Mouse (Mus musculus): ENCODE data around the gene Slc15a5. TPM values are rescaled to one million over a fixed set of nuclear protein-coding genes. Genes with fewer than 3 reads are reported as not detected.

Gene Slc15a5
- polyA plus RNA-seq (2014; fragmentation: Nextera tagmentation; extraction: Ambion mirVana), result not detected in 2 replicates

DNA sequence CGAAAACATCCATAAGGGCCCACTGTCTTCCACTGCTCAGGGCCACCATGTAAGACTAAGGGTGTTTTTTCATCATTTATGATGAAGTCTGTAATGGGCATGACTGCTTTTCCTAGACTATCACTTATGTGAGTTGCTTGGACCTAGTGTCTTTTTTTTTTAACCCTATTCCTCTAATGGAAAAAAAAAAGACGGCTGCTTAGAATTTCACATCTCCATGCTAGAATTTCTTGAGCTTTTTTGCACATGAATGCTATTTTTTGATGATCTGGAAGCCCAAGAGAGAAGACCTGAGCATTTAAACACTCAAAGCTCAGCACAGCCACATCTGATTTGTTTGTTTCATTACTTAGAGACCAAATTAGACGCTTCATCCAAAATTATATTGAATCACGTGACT lies at the start of gene Slc15a5:
TSS of gene Slc15a5 (minus strand) at position 101 of the 400 bp plus-strand sequence.
- 90% methylated on average over 4 of the region's 4 CpGs for WGBS
- no peaks in the 10 kb centered on the region for H3K36me3 ChIP-seq (ENCODE audit: control insufficient read depth, insufficient read depth, low read length)
- no peak for ATAC-seq (ENCODE audit: insufficient read depth, low FRiP score, low TSS enrichment)

DNA sequence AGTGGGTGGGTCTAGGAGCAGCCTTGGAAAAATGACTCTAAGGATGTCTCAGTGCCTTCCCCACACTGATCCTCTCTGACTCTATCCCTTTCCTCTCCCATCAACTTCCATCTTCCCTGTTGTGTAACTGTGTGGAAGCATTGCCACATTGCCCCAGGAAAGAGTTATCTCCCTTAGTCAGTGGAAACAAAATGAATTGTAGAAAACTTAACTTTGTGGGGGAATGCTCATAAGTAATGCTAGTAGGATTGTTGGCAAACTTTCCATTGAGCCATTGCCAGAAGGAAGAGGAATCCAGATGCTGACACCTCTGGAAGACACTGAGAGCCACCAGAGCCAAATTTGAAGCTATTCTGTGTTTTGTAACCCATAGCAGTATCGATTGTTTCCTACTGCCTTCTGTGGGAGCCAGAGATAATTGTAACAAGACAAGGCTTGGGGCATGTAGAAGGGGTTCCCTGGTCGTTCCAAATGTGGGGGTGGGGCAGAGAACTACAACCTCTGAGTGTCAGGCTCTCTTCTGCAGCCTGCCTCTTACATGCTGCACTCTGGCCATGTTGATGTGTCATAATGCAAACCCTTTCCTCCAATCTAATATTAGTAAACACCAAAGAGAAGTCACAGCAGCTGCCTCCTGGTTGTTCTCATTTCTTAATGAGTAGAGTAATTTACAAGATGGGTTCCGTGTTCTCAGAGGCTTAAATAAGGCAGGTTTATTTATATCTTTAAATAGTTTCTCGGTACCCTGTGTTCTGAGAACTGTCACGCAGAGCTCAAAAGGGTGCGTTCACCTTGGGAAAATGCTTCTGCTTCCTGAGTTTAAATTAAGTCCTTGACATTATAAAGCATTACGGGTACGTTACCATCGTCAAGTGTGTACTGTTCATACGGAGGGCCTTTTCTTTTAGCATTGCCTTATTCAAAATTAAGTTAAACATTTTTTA lies 48.9 kb upstream of the Slc15a5 start:
- no peaks in the 10 kb centered on the region for H3K4me1 ChIP-seq (ENCODE audit: control insufficient read depth, insufficient read depth, low read length)
- H3K27me3 ChIP-seq (ENCODE audit: control insufficient read depth, insufficient read depth, low read length), result no peaks in the 10 kb centered on the region
- WGBS, result 91% methylated on average over 10 of the region's 10 CpGs
- DNase-seq (ENCODE audit: low spot score) (no peak), ATAC-seq (ENCODE audit: insufficient read depth, low FRiP score, low TSS enrichment) (no peak)
- no peak overlapping the region for H3K4me3 ChIP-seq (ENCODE audit: low read depth, low read length)
- no peak overlapping the region for H3K27ac ChIP-seq (ENCODE audit: low read depth, low read length)
- H3K4me2 ChIP-seq (ENCODE audit: low read depth), result no peak overlapping the region
- H3K9ac ChIP-seq (ENCODE audit: low read length), result no peak overlapping the region
- H3K36me3 ChIP-seq (ENCODE audit: control insufficient read depth, insufficient read depth, low read length), result no peaks in the 10 kb centered on the region
- H3K9me3 ChIP-seq (ENCODE audit: control insufficient read depth, low read length), result no peaks in the 10 kb centered on the region

More for the DNA sequence above, at the start of gene Slc15a5:
- Histone ChIP-seq H3K4me2 (ENCODE audit: low read depth) (no peak within 1 kb of the TSS), H3K27ac (ENCODE audit: low read depth, low read length) (no peak within 1 kb of the TSS), H3K4me1 (ENCODE audit: control insufficient read depth, insufficient read depth, low read length) (no peaks in the 10 kb centered on the region), H3K9ac (ENCODE audit: low read length) (no peak within 1 kb of the TSS), H3K27me3 (ENCODE audit: control insufficient read depth, insufficient read depth, low read length) (no peaks in the 10 kb centered on the region), H3K9me3 (ENCODE audit: control insufficient read depth, low read length) (no peaks in the 10 kb centered on the region), H3K4me3 (ENCODE audit: low read depth, low read length) (no peak within 1 kb of the TSS)
- DNase-seq (ENCODE audit: low spot score), result no peak

DNA sequence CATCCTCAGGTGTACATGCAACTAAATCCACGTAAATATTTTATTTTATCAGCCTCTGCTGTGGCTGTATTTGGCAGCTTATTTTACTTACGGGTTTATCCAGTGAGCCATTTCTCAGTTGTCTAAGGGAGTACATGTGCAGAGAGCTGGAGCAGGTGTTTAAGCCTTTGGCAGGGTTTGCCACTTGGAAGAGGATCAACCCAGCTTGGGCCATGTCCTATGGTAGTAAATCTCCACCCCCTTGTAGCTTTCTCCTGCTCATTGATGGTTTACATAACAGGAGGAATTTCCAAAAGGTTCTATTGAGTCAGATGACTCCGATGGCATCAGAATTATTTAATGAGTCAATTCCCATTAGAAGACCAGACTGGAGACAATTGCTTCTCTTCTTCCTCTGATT lies 37.8 kb upstream of the Slc15a5 start:
- Histone ChIP-seq H3K4me3 (ENCODE audit: low read depth, low read length) (no peak overlapping the region), H3K27me3 (ENCODE audit: control insufficient read depth, insufficient read depth, low read length) (no peaks in the 10 kb centered on the region), H3K9me3 (ENCODE audit: control insufficient read depth, low read length) (no peaks in the 10 kb centered on the region), H3K4me1 (ENCODE audit: control insufficient read depth, insufficient read depth, low read length) (no peaks in the 10 kb centered on the region), H3K36me3 (ENCODE audit: control insufficient read depth, insufficient read depth, low read length) (no peaks in the 10 kb centered on the region), H3K27ac (ENCODE audit: low read depth, low read length) (no peak overlapping the region), H3K4me2 (ENCODE audit: low read depth) (no peak overlapping the region), H3K9ac (ENCODE audit: low read length) (no peak overlapping the region)
- ATAC-seq (ENCODE audit: insufficient read depth, low FRiP score, low TSS enrichment), result no peak
- DNase-seq (ENCODE audit: low spot score), result no peak
- WGBS, result 85% methylated on average over 3 of the region's 3 CpGs

DNA sequence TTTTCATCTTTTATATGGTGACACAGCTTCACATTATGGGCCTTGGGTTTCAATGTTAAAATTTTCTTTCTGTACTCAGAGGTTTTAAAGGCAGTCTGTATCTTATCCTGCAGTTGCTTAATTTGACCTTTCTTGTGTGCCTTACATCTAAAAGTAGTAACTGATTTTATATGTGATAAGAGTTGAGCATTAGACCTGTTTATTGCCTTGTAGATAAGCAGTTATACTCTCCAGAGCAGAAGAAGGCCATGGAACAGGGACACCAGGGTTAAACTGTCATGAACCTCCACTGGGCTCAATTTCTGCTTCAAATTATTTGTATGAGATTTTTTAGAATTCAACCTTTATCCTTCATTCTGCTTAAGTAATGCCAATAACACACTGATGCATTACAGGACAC lies 24.8 kb upstream of the Slc15a5 start:
- DNase-seq (ENCODE audit: low spot score) (no peak), ATAC-seq (ENCODE audit: insufficient read depth, low FRiP score, low TSS enrichment) (no peak)
- Histone ChIP-seq H3K4me3 (ENCODE audit: low read depth, low read length) (no peak overlapping the region), H3K9me3 (ENCODE audit: control insufficient read depth, low read length) (no peaks in the 10 kb centered on the region), H3K4me2 (ENCODE audit: low read depth) (no peak overlapping the region), H3K36me3 (ENCODE audit: control insufficient read depth, insufficient read depth, low read length) (no peaks in the 10 kb centered on the region), H3K27ac (ENCODE audit: low read depth, low read length) (no peak overlapping the region), H3K9ac (ENCODE audit: low read length) (no peak overlapping the region), H3K4me1 (ENCODE audit: control insufficient read depth, insufficient read depth, low read length) (no peaks in the 10 kb centered on the region), H3K27me3 (ENCODE audit: control insufficient read depth, insufficient read depth, low read length) (no peaks in the 10 kb centered on the region)

DNA sequence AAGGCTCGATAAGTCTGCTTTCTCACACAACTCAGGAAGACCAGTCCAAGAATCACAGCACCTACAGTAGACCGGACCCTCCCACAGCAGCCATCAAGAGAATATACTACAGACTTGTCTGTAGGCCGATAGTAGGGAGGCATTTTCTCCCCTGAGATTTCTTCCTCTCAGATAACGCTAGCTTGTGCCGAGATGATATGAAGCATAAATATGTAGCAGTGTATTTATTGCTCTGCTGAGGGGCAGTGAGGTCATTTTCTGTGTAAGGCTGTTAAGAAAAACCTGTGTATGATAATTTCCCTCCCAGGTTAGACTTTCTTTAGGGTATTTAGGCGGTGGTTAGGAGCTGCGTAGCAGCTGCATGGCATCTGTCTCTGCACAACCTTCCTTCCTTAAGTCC lies 23.2 kb upstream of the Slc15a5 start:
- no peak overlapping the region for H3K27ac ChIP-seq (ENCODE audit: low read depth, low read length)
- H3K36me3 ChIP-seq (ENCODE audit: control insufficient read depth, insufficient read depth, low read length), result no peaks in the 10 kb centered on the region
- H3K9ac ChIP-seq (ENCODE audit: low read length), result no peak overlapping the region
- H3K4me1 ChIP-seq (ENCODE audit: control insufficient read depth, insufficient read depth, low read length), result no peaks in the 10 kb centered on the region
- 86% methylated on average over 7 of the region's 7 CpGs for WGBS
- no peaks in the 10 kb centered on the region for H3K27me3 ChIP-seq (ENCODE audit: control insufficient read depth, insufficient read depth, low read length)
- H3K9me3 ChIP-seq (ENCODE audit: control insufficient read depth, low read length), result no peaks in the 10 kb centered on the region
- no peak overlapping the region for H3K4me2 ChIP-seq (ENCODE audit: low read depth)
- no peak overlapping the region for H3K4me3 ChIP-seq (ENCODE audit: low read depth, low read length)
- DNase-seq (ENCODE audit: low spot score) (no peak), ATAC-seq (ENCODE audit: insufficient read depth, low FRiP score, low TSS enrichment) (no peak)

DNA sequence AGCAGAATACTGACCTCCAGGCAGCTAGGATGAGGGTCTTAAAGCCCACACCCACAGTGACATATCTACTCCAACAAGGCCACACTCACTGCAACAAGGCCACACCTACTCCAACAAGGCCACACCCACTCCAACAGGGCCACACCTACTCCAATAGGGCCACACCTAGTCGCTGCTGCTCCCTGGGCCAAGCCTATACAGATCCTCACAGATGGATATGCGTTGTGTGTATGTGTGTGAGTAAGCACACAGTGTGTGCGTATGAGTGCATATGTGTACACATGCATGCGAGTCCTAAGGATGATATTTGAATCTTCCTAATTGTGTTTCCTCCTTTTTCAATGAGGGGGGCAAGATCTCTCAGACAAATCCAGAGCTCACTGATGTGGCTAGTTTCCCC lies 22.1 kb upstream of the Slc15a5 start:
- no peak for ATAC-seq (ENCODE audit: insufficient read depth, low FRiP score, low TSS enrichment)

DNA sequence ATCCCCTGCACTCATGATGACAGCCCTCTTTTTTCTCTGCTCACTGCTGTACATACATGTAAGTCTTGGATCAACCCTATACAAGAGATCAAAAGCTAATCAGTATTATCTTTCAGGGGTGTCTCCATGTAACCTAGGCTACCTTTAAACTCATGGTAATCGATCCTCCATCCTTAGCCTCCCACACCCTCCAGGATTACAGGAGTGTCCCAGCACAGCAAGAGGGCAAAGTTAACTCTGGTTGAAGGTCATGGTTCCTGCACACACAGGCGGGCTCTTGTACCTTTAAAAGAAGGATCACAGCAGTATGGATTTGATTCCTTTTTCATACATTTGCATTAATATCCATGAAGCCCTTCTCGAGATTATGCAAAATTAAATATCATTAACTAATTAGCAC lies 19.9 kb upstream of the Slc15a5 start:
- Histone ChIP-seq H3K9ac (ENCODE audit: low read length) (no peak overlapping the region), H3K36me3 (ENCODE audit: control insufficient read depth, insufficient read depth, low read length) (no peaks in the 10 kb centered on the region), H3K9me3 (ENCODE audit: control insufficient read depth, low read length) (no peaks in the 10 kb centered on the region), H3K4me2 (ENCODE audit: low read depth) (no peak overlapping the region), H3K4me1 (ENCODE audit: control insufficient read depth, insufficient read depth, low read length) (no peaks in the 10 kb centered on the region), H3K27me3 (ENCODE audit: control insufficient read depth, insufficient read depth, low read length) (no peaks in the 10 kb centered on the region), H3K27ac (ENCODE audit: low read depth, low read length) (no peak overlapping the region), H3K4me3 (ENCODE audit: low read depth, low read length) (no peak overlapping the region)
- no peak for DNase-seq (ENCODE audit: low spot score)
- ATAC-seq (ENCODE audit: insufficient read depth, low FRiP score, low TSS enrichment), result no peak
- 89% methylated on average over 3 of the region's 3 CpGs for WGBS

More for the DNA sequence above, 22.1 kb upstream of the Slc15a5 start:
- Histone ChIP-seq H3K36me3 (ENCODE audit: control insufficient read depth, insufficient read depth, low read length) (no peaks in the 10 kb centered on the region), H3K9me3 (ENCODE audit: control insufficient read depth, low read length) (no peaks in the 10 kb centered on the region), H3K27me3 (ENCODE audit: control insufficient read depth, insufficient read depth, low read length) (no peaks in the 10 kb centered on the region), H3K4me3 (ENCODE audit: low read depth, low read length) (no peak overlapping the region), H3K4me2 (ENCODE audit: low read depth) (no peak overlapping the region), H3K27ac (ENCODE audit: low read depth, low read length) (no peak overlapping the region), H3K4me1 (ENCODE audit: control insufficient read depth, insufficient read depth, low read length) (no peaks in the 10 kb centered on the region), H3K9ac (ENCODE audit: low read length) (no peak overlapping the region)
- DNase-seq (ENCODE audit: low spot score), result no peak
- WGBS, result 85% methylated on average over 4 of the region's 4 CpGs

DNA sequence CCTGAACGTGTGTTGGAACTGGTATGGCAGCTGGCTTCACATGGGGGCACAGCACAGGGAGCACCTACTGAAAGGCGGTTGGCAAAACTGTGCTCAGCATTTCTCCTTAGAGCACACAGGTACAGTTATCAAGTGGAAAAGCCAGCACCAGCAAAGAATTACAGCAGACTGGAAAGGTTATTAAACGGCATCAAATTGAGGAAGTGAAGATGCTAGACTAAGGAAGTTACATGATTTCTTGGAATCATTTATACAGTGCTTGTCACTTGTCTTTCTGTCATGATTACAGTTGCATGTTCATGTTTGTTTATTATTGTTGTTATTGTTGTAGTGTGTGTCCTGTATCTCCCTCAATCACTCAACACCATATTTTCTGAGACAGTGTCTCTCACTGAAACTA lies 15.3 kb upstream of the Slc15a5 start:
- Histone ChIP-seq H3K36me3 (ENCODE audit: control insufficient read depth, insufficient read depth, low read length) (no peaks in the 10 kb centered on the region), H3K4me1 (ENCODE audit: control insufficient read depth, insufficient read depth, low read length) (no peaks in the 10 kb centered on the region), H3K27ac (ENCODE audit: low read depth, low read length) (no peak overlapping the region), H3K27me3 (ENCODE audit: control insufficient read depth, insufficient read depth, low read length) (no peaks in the 10 kb centered on the region), H3K9ac (ENCODE audit: low read length) (no peak overlapping the region), H3K4me3 (ENCODE audit: low read depth, low read length) (no peak overlapping the region), H3K9me3 (ENCODE audit: control insufficient read depth, low read length) (no peaks in the 10 kb centered on the region), H3K4me2 (ENCODE audit: low read depth) (no peak overlapping the region)
- DNase-seq (ENCODE audit: low spot score), result no peak
- no peak for ATAC-seq (ENCODE audit: insufficient read depth, low FRiP score, low TSS enrichment)
- WGBS, result 82% methylated on average over 3 of the region's 3 CpGs

DNA sequence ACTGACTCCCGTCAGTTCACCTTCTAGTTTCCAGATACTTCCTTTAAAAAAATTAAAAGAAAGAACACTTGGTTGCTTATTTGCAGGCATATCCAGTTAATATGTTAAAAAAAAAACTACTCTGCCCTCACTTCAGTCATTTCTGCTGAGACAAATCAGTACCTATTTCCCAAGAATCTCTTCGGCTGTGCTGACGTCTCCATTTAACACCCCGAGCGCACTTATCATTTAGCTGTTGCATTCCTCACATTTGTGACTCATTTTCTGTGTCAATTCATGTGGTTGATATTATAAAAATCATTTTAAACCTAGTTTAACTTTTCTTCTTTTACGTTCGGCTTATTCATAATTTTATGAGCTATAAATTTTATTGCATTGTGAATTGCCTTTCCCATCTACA lies 12.7 kb upstream of the Slc15a5 start:
- Histone ChIP-seq H3K9me3 (ENCODE audit: control insufficient read depth, low read length) (no peaks in the 10 kb centered on the region), H3K4me1 (ENCODE audit: control insufficient read depth, insufficient read depth, low read length) (no peaks in the 10 kb centered on the region), H3K27ac (ENCODE audit: low read depth, low read length) (no peak overlapping the region), H3K4me2 (ENCODE audit: low read depth) (no peak overlapping the region), H3K4me3 (ENCODE audit: low read depth, low read length) (no peak overlapping the region), H3K9ac (ENCODE audit: low read length) (no peak overlapping the region), H3K36me3 (ENCODE audit: control insufficient read depth, insufficient read depth, low read length) (no peaks in the 10 kb centered on the region), H3K27me3 (ENCODE audit: control insufficient read depth, insufficient read depth, low read length) (no peaks in the 10 kb centered on the region)
- DNase-seq (ENCODE audit: low spot score) (no peak), ATAC-seq (ENCODE audit: insufficient read depth, low FRiP score, low TSS enrichment) (no peak)
- 93% methylated on average over 7 of the region's 7 CpGs for WGBS

All from neural tube, embryonic 11.5 days (tissue).